Mouse (Mus musculus) hindbrain, embryonic 15.5 days (tissue): ENCODE measurements around the gene Fbxl16. TPM values are rescaled to one million over a fixed set of nuclear protein-coding genes. Genes with fewer than 3 reads are reported as not detected.

Experiments
- ATAC-seq: fragments of 200-750 bp; cut with Nextera tagmentation; 2 replicates; pipeline ENCODE4 v1.8.0; 2017; ENCODE audit warnings: low read depth, moderate number of reproducible peaks, moderate TSS enrichment; ENCODE audit not compliant: low FRiP score
- H3K27ac ChIP-seq: fragments of 300-500 bp; sonication (generic); replicated peaks from 2 replicates; pipeline ENCODE4 v1.5.1; 2015; ENCODE audit warnings: mild to moderate bottlenecking, inconsistent platforms
- H3K27me3 ChIP-seq: fragments of 300-500 bp; sonication (generic); 2 replicates; pipeline ENCODE4 v1.6.1; 2015; ENCODE audit warnings: control low read depth, inconsistent platforms
- H3K36me3 ChIP-seq: fragments of 300-500 bp; sonication (generic); 2 replicates; pipeline ENCODE4 v1.6.1; 2015; ENCODE audit warnings: control low read depth, inconsistent platforms
- H3K4me1 ChIP-seq: fragments of 300-500 bp; sonication (generic); replicated peaks from 2 replicates; pipeline ENCODE4 v1.6.1; 2015; ENCODE audit warnings: control low read depth, inconsistent platforms
- H3K4me2 ChIP-seq: fragments of 300-500 bp; sonication (generic); 2 replicates; pipeline ENCODE4 v1.6.1; 2015; ENCODE audit warnings: moderate library complexity, mild to moderate bottlenecking, inconsistent platforms
- H3K4me3 ChIP-seq: fragments of 300-500 bp; sonication (generic); 2 replicates; pipeline ENCODE4 v1.5.1; 2015; ENCODE audit warnings: mild to moderate bottlenecking, inconsistent platforms
- H3K9ac ChIP-seq: fragments of 300-500 bp; sonication (generic); 2 replicates; pipeline ENCODE4 v1.6.1; 2015; ENCODE audit warnings: inconsistent platforms
- H3K9me3 ChIP-seq: fragments of 300-500 bp; sonication (generic); 2 replicates; pipeline ENCODE4 v1.6.1; 2016; ENCODE audit warnings: control low read depth, inconsistent platforms
- WGBS: fragments of 180-500 bp; shearing (Covaris S2); methylation state at CpG from one replicate; pipeline ENCODE4 v1.1.7; 2015; 5-methylcytosine and 5-hydroxymethylcytosine counted together
- polyA plus RNA-seq: library from polyadenylated mRNA; unstranded; fragments of >200 nt; fragmentation: Nextera tagmentation; extraction: Ambion mirVana; gene quantifications from 2 replicates; pipeline ENCODE4 v1.2.1, GENCODE M21; 2015

The Fbxl16 gene
- polyA plus RNA-seq, 1 experiment from 2014 or later: 45.0 TPM

- Histone ChIP-seq H3K4me2 (peak within 1 kb of the TSS; percentile 92), H3K27ac (peak within 1 kb of the TSS; percentile 81), H3K4me3 (peak within 1 kb of the TSS; percentile 65), H3K27me3 (no peaks in the 10 kb centered on the region), H3K9me3 (no peaks in the 10 kb centered on the region), H3K9ac (peak within 1 kb of the TSS; percentile 69), H3K36me3 (no peaks in the 10 kb centered on the region), H3K4me1 (peaks cover 18% of the 10 kb centered on the region)
- 3% methylated on average over 65 of the region's 65 CpGs for WGBS
- ATAC-seq: peak; percentile 93
Measured at GRCm38 (mm10) chr17:25860832-25861703, 52.2 kb downstream of the Fbxl16 start, which contains the start of gene Wdr90. TSS of gene Wdr90 (minus strand) at chr17:25861501.

DNA sequence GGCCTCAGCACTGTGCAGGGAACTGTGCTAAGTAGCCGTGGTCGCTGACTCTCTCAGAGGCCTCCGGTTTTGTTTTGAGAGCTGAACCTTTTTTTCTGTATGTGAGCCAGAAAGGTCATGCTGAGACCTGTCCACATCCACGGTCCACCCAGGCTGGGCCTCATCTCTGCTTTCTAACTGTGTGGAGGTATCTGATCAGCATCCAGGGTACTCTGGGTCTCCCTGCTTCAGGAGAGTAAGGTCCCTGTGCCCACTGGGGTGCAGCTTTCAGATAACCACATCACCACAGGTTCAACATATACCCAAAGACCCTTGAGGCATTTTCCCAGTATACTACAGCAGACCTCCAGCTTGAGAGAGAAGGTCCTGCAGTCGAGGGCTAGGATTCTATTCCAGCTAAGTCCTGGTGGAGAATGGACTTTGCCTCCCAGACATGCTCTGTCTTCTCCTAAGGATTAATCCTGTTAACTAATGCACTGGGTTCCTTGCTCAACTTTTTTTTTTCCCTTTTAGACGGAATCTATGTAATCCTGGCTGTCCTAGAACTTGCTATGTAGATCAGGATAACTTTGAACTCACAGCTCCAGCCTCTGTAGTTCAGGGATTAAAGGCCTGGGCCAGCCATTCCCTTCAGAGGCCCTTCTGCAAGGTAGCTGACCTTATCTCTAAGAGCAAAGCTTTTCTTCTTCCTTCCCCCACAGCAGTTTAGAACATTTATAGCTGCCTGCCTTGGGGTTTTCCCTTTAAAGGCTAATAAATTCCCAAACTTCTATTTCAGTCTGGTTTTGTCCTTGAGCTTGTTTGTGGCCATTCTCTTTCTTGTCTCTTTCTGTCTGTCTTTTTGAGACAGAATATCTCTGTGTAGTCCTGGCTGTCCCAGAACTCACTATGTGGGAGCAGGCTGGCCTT is 53.1 kb downstream of the Fbxl16 start:
- Histone ChIP-seq H3K4me2 (peak overlapping the region; percentile 92), H3K9me3 (no peaks in the 10 kb centered on the region), H3K4me1 (peaks cover 23% of the 10 kb centered on the region), H3K27me3 (no peaks in the 10 kb centered on the region), H3K4me3 (peak overlapping the region; percentile 65), H3K36me3 (no peaks in the 10 kb centered on the region), H3K27ac (peak overlapping the region; percentile 81), H3K9ac (peak overlapping the region; percentile 69)
- WGBS: 12% methylated on average over 6 of the region's 6 CpGs
- ATAC-seq: no peak

GRCm38 (mm10) chr17:25863681-25864080 is 54.8 kb downstream of the Fbxl16 start:
- ATAC-seq: no peak
- 94% methylated on average over 6 of the region's 6 CpGs for WGBS
- Histone ChIP-seq H3K4me1 (peaks cover 36% of the 10 kb centered on the region), H3K36me3 (no peaks in the 10 kb centered on the region), H3K27ac (no peak overlapping the region), H3K9ac (no peak overlapping the region), H3K4me2 (no peak overlapping the region), H3K4me3 (no peak overlapping the region), H3K27me3 (no peaks in the 10 kb centered on the region), H3K9me3 (no peaks in the 10 kb centered on the region)

- Histone ChIP-seq H3K4me1 (peaks cover 40% of the 10 kb centered on the region), H3K36me3 (no peaks in the 10 kb centered on the region), H3K27me3 (no peaks in the 10 kb centered on the region), H3K4me3 (no peak overlapping the region), H3K9ac (no peak overlapping the region), H3K4me2 (no peak overlapping the region), H3K27ac (no peak overlapping the region), H3K9me3 (no peaks in the 10 kb centered on the region)
- 90% methylated on average over 14 of the region's 14 CpGs for WGBS
- no peak for ATAC-seq
Measured at GRCm38 (mm10) chr17:25864311-25864710, 55.4 kb downstream of the Fbxl16 start.

- 92% methylated on average over 11 of the region's 11 CpGs for WGBS
- Histone ChIP-seq H3K9me3 (no peaks in the 10 kb centered on the region), H3K9ac (no peak overlapping the region), H3K4me1 (peaks cover 38% of the 10 kb centered on the region), H3K27me3 (no peaks in the 10 kb centered on the region), H3K4me2 (no peak overlapping the region), H3K27ac (no peak overlapping the region), H3K36me3 (no peaks in the 10 kb centered on the region), H3K4me3 (no peak overlapping the region)
- ATAC-seq: no peak
Measured at GRCm38 (mm10) chr17:25865288-25865687, 56.4 kb downstream of the Fbxl16 start.

- Histone ChIP-seq H3K4me2 (no peak overlapping the region), H3K36me3 (no peaks in the 10 kb centered on the region), H3K9me3 (no peaks in the 10 kb centered on the region), H3K4me1 (peaks cover 29% of the 10 kb centered on the region), H3K27ac (no peak overlapping the region), H3K9ac (no peak overlapping the region), H3K27me3 (no peaks in the 10 kb centered on the region), H3K4me3 (no peak overlapping the region)
- no peak for ATAC-seq
- 88% methylated on average over 3 of the region's 3 CpGs for WGBS
Measured at GRCm38 (mm10) chr17:25866172-25866571, 57.3 kb downstream of the Fbxl16 start.

- no peak for ATAC-seq
- peak overlapping the region; percentile 95 for H3K4me2 ChIP-seq
- no peaks in the 10 kb centered on the region for H3K27me3 ChIP-seq
- H3K9ac ChIP-seq: peak overlapping the region; percentile 19; the same call in 1 of the 2 replicates
- H3K27ac ChIP-seq: no peak overlapping the region
- peaks cover 22% of the 10 kb centered on the region for H3K4me1 ChIP-seq
- 16% methylated on average over 7 of the region's 7 CpGs for WGBS
- peak overlapping the region; percentile 71 for H3K4me3 ChIP-seq
- no peaks in the 10 kb centered on the region for H3K9me3 ChIP-seq
- no peaks in the 10 kb centered on the region for H3K36me3 ChIP-seq
Measured at GRCm38 (mm10) chr17:25867509-25867835, 58.6 kb downstream of the Fbxl16 start.

DNA sequence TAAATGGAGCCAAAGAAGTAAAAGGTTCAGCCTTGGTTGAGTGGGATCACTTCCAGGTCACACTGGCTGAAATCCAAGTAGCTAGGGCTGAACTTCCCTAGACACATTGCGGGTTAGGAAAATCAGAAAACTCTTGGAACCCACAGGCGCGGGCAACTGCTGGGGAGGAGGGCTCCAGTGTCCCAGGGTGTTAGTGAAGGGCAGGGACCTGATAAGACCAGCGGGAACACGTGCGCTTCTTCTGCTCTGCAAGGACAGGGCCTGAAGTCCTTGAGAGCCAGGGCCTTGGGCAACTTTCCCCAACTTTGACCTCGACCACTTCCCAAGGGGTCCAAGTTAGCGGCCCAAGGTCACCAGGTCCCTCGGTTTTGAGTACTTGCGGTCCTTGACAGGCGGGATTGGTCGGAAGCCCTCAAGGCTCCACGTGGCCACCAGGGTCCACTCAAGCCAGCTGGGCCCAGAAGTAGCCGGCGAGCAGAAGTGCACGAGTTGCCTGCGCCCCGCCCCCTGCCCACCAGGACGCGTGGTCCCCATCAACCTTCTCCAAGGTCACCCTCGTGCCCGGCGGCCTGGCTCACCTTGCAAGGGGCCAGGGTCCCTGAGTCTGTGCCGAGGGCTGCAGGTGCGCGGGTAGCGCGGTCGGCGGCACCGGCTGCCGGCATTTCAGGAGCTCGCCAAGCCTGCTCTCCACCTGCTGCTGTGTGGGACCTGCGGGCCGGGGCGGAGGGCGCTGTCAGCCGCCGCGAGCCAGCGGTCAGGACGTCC is 59.1 kb downstream of the Fbxl16 start:
- H3K9ac ChIP-seq: peak overlapping the region; percentile 72
- peak overlapping the region; percentile 95 for H3K4me2 ChIP-seq
- peak; percentile 40; the same call in 1 of the 2 replicates for ATAC-seq
- peak overlapping the region; percentile 75 for H3K27ac ChIP-seq
- H3K36me3 ChIP-seq: no peaks in the 10 kb centered on the region
- H3K4me1 ChIP-seq: peaks cover 22% of the 10 kb centered on the region
- no peaks in the 10 kb centered on the region for H3K9me3 ChIP-seq
- 2% methylated on average over 42 of the region's 42 CpGs for WGBS
- H3K27me3 ChIP-seq: no peaks in the 10 kb centered on the region
- peak overlapping the region; percentile 71 for H3K4me3 ChIP-seq

- peak within 1 kb of the TSS; percentile 95 for H3K4me2 ChIP-seq
- H3K36me3 ChIP-seq: no peaks in the 10 kb centered on the region
- no peaks in the 10 kb centered on the region for H3K9me3 ChIP-seq
- peak within 1 kb of the TSS; percentile 72 for H3K9ac ChIP-seq
- ATAC-seq: peak; percentile 82
- no peaks in the 10 kb centered on the region for H3K27me3 ChIP-seq
- H3K4me3 ChIP-seq: peak within 1 kb of the TSS; percentile 71
- H3K27ac ChIP-seq: peak within 1 kb of the TSS; percentile 75
- under 1% methylated on average over 24 of the region's 24 CpGs for WGBS
- H3K4me1 ChIP-seq: peaks cover 22% of the 10 kb centered on the region
Measured at GRCm38 (mm10) chr17:25868601-25869191, 59.8 kb downstream of the Fbxl16 start, which contains the start of gene Mcrip2. TSS of gene Mcrip2 (minus strand) at chr17:25868764.

GRCm38 (mm10) chr17:25869498-25869897 is 60.6 kb downstream of the Fbxl16 start:
- H3K4me2 ChIP-seq: no peak overlapping the region
- no peak overlapping the region for H3K9ac ChIP-seq
- ATAC-seq: no peak
- H3K9me3 ChIP-seq: no peaks in the 10 kb centered on the region
- H3K27me3 ChIP-seq: no peaks in the 10 kb centered on the region
- WGBS: 92% methylated on average over 8 of the region's 8 CpGs
- no peak overlapping the region for H3K4me3 ChIP-seq
- H3K27ac ChIP-seq: no peak overlapping the region
- no peaks in the 10 kb centered on the region for H3K36me3 ChIP-seq
- peaks cover 28% of the 10 kb centered on the region for H3K4me1 ChIP-seq

- Histone ChIP-seq H3K27ac (no peak overlapping the region), H3K4me2 (no peak overlapping the region), H3K4me1 (peaks cover 28% of the 10 kb centered on the region), H3K9me3 (no peaks in the 10 kb centered on the region), H3K9ac (no peak overlapping the region), H3K4me3 (no peak overlapping the region), H3K36me3 (no peaks in the 10 kb centered on the region), H3K27me3 (no peaks in the 10 kb centered on the region)
- no peak for ATAC-seq
- WGBS: 90% methylated on average over 2 of the region's 2 CpGs
Measured at GRCm38 (mm10) chr17:25869954-25870353, 61.1 kb downstream of the Fbxl16 start.
